Mouse (Mus musculus) hindbrain, embryonic 12.5 days (tissue): ENCODE data around the gene Cd300ld4. TPM values are rescaled to one million over a fixed set of nuclear protein-coding genes. Genes with fewer than 3 reads are reported as not detected.
"Not testable (repeated sequence)": the region's sequence is repeated elsewhere in the genome, so short reads cannot be mapped to it uniquely, and the experiment has no call there.

ENCODE experiments used
- ATAC-seq: fragments of 200-750 bp; cut with Nextera tagmentation; 2 replicates; pipeline ENCODE4 v1.8.0; 2017; ENCODE audit warnings: moderate TSS enrichment; ENCODE audit not compliant: low FRiP score
- H3K27ac ChIP-seq: fragments of 300-500 bp; sonication (generic); 2 replicates; pipeline ENCODE4 v1.5.1; 2016; ENCODE audit warnings: mild to moderate bottlenecking
- H3K27me3 ChIP-seq: fragments of 300-500 bp; sonication (generic); 2 replicates; pipeline ENCODE4 v1.6.1; 2016; ENCODE audit warnings: mild to moderate bottlenecking
- H3K36me3 ChIP-seq: fragments of 300-500 bp; sonication (generic); 2 replicates; pipeline ENCODE4 v1.6.1; 2016; ENCODE audit warnings: mild to moderate bottlenecking
- H3K4me1 ChIP-seq: fragments of 300-500 bp; sonication (generic); 2 replicates; pipeline ENCODE4 v1.6.1; 2016
- H3K4me2 ChIP-seq: fragments of 300-500 bp; sonication (generic); replicated peaks from 2 replicates; pipeline ENCODE4 v1.6.1; 2016; ENCODE audit warnings: mild to moderate bottlenecking
- H3K4me3 ChIP-seq: fragments of 300-500 bp; sonication (generic); 2 replicates; pipeline ENCODE4 v1.5.1; 2016; ENCODE audit warnings: mild to moderate bottlenecking
- H3K9ac ChIP-seq: fragments of 300-500 bp; sonication (generic); 2 replicates; pipeline ENCODE4 v1.6.1; 2016; ENCODE audit warnings: mild to moderate bottlenecking, moderate library complexity
- H3K9me3 ChIP-seq: fragments of 300-500 bp; sonication (generic); replicated peaks from 2 replicates; pipeline ENCODE4 v1.6.1; 2016; ENCODE audit warnings: mild to moderate bottlenecking
- WGBS: fragments of 180-500 bp; shearing (Covaris S2); methylation state at CpG from one replicate; pipeline ENCODE4 v1.1.7; 2016; 5-methylcytosine and 5-hydroxymethylcytosine counted together
- polyA plus RNA-seq: library from polyadenylated mRNA; unstranded; fragments of >200 nt; fragmentation: Nextera tagmentation; extraction: Ambion mirVana; gene quantifications from 2 replicates; pipeline ENCODE4 v1.2.1, GENCODE M21; 2016

The Cd300ld4 gene
- polyA plus RNA-seq, 1 experiment from 2014 or later: not detected

GRCm38 (mm10) chr11:115049282-115049895 lies 22.6 kb upstream of the Cd300ld4 start:
- Histone ChIP-seq H3K27me3 (peaks cover 7% of the 10 kb centered on the region; the same call in 1 of the 2 replicates), H3K9me3 (no peaks in the 10 kb centered on the region), H3K36me3 (no peaks in the 10 kb centered on the region), H3K9ac (no peak overlapping the region), H3K4me2 (no peak overlapping the region), H3K27ac (no peak overlapping the region), H3K4me3 (no peak overlapping the region), H3K4me1 (no peaks in the 10 kb centered on the region)
- no peak for ATAC-seq
- 39% methylated on average over 3 of the region's 3 CpGs for WGBS

DNA sequence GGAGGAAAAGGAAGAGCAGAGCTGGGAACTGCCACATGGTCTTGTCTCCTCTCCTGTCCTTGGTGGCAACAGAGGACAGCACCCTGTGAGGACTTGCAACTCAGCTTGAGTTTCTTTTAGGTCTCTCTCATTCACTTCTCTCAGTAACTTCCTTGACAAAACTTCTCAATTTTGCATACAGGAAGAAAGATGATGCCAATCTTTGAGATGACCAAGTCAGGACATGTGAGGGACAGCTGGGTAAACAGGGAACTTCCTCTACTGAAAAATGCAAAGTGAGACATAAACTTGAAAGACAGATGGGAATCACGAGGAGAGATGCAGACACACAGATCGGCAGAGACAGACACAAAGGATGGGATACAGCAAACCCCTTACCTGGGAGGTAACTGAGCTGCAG lies 21.4 kb upstream of the Cd300ld4 start, which contains the start of gene Cd300ld3:
Gene Cd300ld3, minus strand, starts transcription at position 151 of the 400 bp plus-strand sequence.
- no peak within 1 kb of the TSS for H3K4me3 ChIP-seq
- no peaks in the 10 kb centered on the region for H3K4me1 ChIP-seq
- H3K4me2 ChIP-seq: no peak within 1 kb of the TSS
- ATAC-seq: no peak
- peaks cover 7% of the 10 kb centered on the region; the same call in 1 of the 2 replicates for H3K27me3 ChIP-seq
- H3K9me3 ChIP-seq: no peaks in the 10 kb centered on the region
- 80% methylated on average over 2 of the region's 2 CpGs for WGBS
- H3K27ac ChIP-seq: no peak within 1 kb of the TSS
- no peak within 1 kb of the TSS for H3K9ac ChIP-seq
- H3K36me3 ChIP-seq: no peaks in the 10 kb centered on the region

GRCm38 (mm10) chr11:115037669-115038068 lies 10.9 kb upstream of the Cd300ld4 start, which contains the start of gene Cd300ld5:
Gene Cd300ld5 (minus strand): TSS chr11:115037769.
- H3K36me3 ChIP-seq: not testable (repeated sequence)

DNA sequence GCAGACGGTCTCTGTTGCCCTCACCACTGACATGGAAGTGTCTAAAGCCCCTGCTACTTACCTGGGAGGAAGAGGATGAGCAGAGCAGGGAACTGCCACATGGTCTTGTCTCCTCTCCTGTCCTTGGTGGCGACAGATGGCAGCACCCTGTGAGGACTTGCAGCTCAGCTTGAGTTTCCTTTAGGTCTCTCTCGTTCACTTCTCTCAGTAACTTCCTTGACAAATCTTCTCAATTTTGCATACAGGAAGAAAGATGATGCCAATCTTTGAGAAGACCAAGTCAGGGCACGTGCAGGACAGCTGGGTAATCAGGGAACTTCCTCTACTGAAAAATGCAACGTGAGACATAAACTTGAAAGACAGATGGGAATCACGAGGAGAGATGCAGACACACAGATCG lies 10.7 kb downstream of the Cd300ld4 start, which contains the start of gene Cd300ld2:
Gene Cd300ld2, minus strand, starts transcription at position 101 of the 400 bp plus-strand sequence.
- no CpG with 5 or more reads among the region's 7 CpGs for WGBS
- H3K9me3 ChIP-seq, H3K27ac ChIP-seq, H3K36me3 ChIP-seq, H3K4me1 ChIP-seq, ATAC-seq, H3K27me3 ChIP-seq, H3K4me3 ChIP-seq, H3K9ac ChIP-seq, H3K4me2 ChIP-seq: not testable (repeated sequence)

More at GRCm38 (mm10) chr11:115037669-115038068, 10.9 kb upstream of the Cd300ld4 start, which contains the start of gene Cd300ld5:
- not testable (repeated sequence) for H3K4me1 ChIP-seq, ATAC-seq, H3K9me3 ChIP-seq, H3K9ac ChIP-seq, H3K27ac ChIP-seq, H3K27me3 ChIP-seq, H3K4me2 ChIP-seq, H3K4me3 ChIP-seq
- no CpG with 5 or more reads among the region's 6 CpGs for WGBS

GRCm38 (mm10) chr11:115004070-115004469 lies 22.7 kb downstream of the Cd300ld4 start:
- Histone ChIP-seq H3K4me3 (no peak overlapping the region), H3K27ac (no peak overlapping the region), H3K4me1 (no peaks in the 10 kb centered on the region), H3K9ac (no peak overlapping the region), H3K9me3 (no peaks in the 10 kb centered on the region), H3K27me3 (no peaks in the 10 kb centered on the region; the same call in 1 of the 2 replicates), H3K4me2 (no peak overlapping the region), H3K36me3 (no peaks in the 10 kb centered on the region)
- WGBS: 89% methylated on average over 5 of the region's 5 CpGs
- no peak for ATAC-seq

GRCm38 (mm10) chr11:115001474-115002040 lies 25.3 kb downstream of the Cd300ld4 start, which contains the start of gene Cd300c2:
Gene Cd300c2 (minus strand): TSS chr11:115001880.
- H3K36me3 ChIP-seq: no peaks in the 10 kb centered on the region
- H3K4me2 ChIP-seq: no peak within 1 kb of the TSS
- no peaks in the 10 kb centered on the region for H3K9me3 ChIP-seq
- H3K4me3 ChIP-seq: no peak within 1 kb of the TSS
- WGBS: 81% methylated on average over 7 of the region's 7 CpGs
- no peak for ATAC-seq
- no peaks in the 10 kb centered on the region; the same call in 1 of the 2 replicates for H3K27me3 ChIP-seq
- H3K4me1 ChIP-seq: no peaks in the 10 kb centered on the region
- H3K9ac ChIP-seq: no peak within 1 kb of the TSS
- no peak within 1 kb of the TSS for H3K27ac ChIP-seq

DNA sequence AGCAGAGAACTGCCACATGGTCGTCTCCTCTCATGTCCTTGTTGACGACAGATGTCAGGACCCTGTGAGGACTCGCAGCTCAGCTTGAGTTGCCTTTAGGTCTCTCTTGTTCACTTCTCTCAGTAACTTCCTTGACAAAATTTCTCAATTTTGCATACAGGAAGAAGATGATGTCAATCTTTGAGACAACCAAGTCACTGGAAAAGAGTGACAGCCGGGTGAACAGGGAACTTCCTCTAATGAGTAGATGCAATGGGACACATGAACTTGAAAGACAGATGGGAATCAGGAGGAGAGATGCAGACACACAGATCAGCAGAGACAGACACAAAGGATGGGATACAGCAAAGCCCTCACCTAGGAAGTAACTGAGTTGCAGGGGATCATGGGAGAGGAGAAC lies 37.0 kb downstream of the Cd300ld4 start, which contains the start of gene Cd300ld:
Gene Cd300ld, minus strand, starts transcription at position 130 of the 400 bp plus-strand sequence.
- ATAC-seq: no peak
- no peak within 1 kb of the TSS for H3K27ac ChIP-seq
- no peaks in the 10 kb centered on the region for H3K4me1 ChIP-seq
- no peak within 1 kb of the TSS for H3K4me3 ChIP-seq
- H3K27me3 ChIP-seq: no peaks in the 10 kb centered on the region
- 86% methylated on average over 4 of the region's 4 CpGs for WGBS
- H3K4me2 ChIP-seq: no peak within 1 kb of the TSS
- H3K9ac ChIP-seq: no peak within 1 kb of the TSS
- no peaks in the 10 kb centered on the region for H3K36me3 ChIP-seq
- no peaks in the 10 kb centered on the region for H3K9me3 ChIP-seq

- WGBS: 77% methylated on average over 4 of the region's 4 CpGs
- peaks cover 19% of the 10 kb centered on the region for H3K9me3 ChIP-seq
- no peak overlapping the region for H3K27ac ChIP-seq
Observed at GRCm38 (mm10) chr11:114981866-114982265, 44.9 kb downstream of the Cd300ld4 start.

GRCm38 (mm10) chr11:114972726-114973125 lies 54.1 kb downstream of the Cd300ld4 start:
- Histone ChIP-seq H3K4me3 (no peak overlapping the region), H3K9ac (no peak overlapping the region), H3K36me3 (no peaks in the 10 kb centered on the region), H3K27me3 (no peaks in the 10 kb centered on the region), H3K4me2 (no peak overlapping the region), H3K4me1 (no peaks in the 10 kb centered on the region), H3K27ac (no peak overlapping the region), H3K9me3 (peaks cover 10% of the 10 kb centered on the region; the same call in 1 of the 2 replicates)
- 90% methylated on average over 10 of the region's 10 CpGs for WGBS
- no peak for ATAC-seq

More at GRCm38 (mm10) chr11:114981866-114982265, 44.9 kb downstream of the Cd300ld4 start:
- ATAC-seq: no peak
- no peak overlapping the region for H3K9ac ChIP-seq
- H3K4me1 ChIP-seq: no peaks in the 10 kb centered on the region
- H3K4me3 ChIP-seq: no peak overlapping the region
- no peaks in the 10 kb centered on the region for H3K27me3 ChIP-seq
- H3K4me2 ChIP-seq: no peak overlapping the region
- H3K36me3 ChIP-seq: no peaks in the 10 kb centered on the region

Other genes starting within 250 kb of the Cd300ld4 start
- 32.2 and 37.3 TPM in 2 replicates for gene Btbd17, start 231.1 kb downstream of the Cd300ld4 start, polyA plus RNA-seq
- not detected in 2 replicates for gene Gpr142, start 228.1 kb downstream of the Cd300ld4 start, polyA plus RNA-seq
- 29.7 and 30.0 TPM in 2 replicates for gene Gprc5c, start 175.9 kb downstream of the Cd300ld4 start, polyA plus RNA-seq
- 0.79 and 1.1 TPM in 2 replicates for gene Cd300a, start 137.0 kb downstream of the Cd300ld4 start, polyA plus RNA-seq
- gene Cd300lb, start 92.6 kb downstream of the Cd300ld4 start, polyA plus RNA-seq: not detected in 2 replicates
- gene Cd300c, start 57.9 kb downstream of the Cd300ld4 start, polyA plus RNA-seq: not detected in 2 replicates
- gene Cd300ld, start 37.1 kb downstream of the Cd300ld4 start, polyA plus RNA-seq: 0.10 and 0.12 TPM in 2 replicates
- 0.76 and 1.5 TPM in 2 replicates for gene Cd300c2, start 25.1 kb downstream of the Cd300ld4 start, polyA plus RNA-seq
- gene Cd300ld2, start 10.8 kb downstream of the Cd300ld4 start, polyA plus RNA-seq: not detected in 2 replicates
- gene Cd300ld5, start 10.8 kb upstream of the Cd300ld4 start, polyA plus RNA-seq: not detected in 2 replicates
- gene Cd300ld3, start 21.4 kb upstream of the Cd300ld4 start, polyA plus RNA-seq: not detected in 2 replicates
- gene Cd300e, start 35.2 kb upstream of the Cd300ld4 start, polyA plus RNA-seq: not detected in 2 replicates
- gene Rab37, start 64.4 kb upstream of the Cd300ld4 start, polyA plus RNA-seq: 1.1 and 1.5 TPM in 2 replicates
- 0.27 TPM in 1 of 2 replicates, not detected in the other for gene Cd300lf, start 107.0 kb upstream of the Cd300ld4 start, polyA plus RNA-seq
- 35.7 and 42.3 TPM in 2 replicates for gene Slc9a3r1, start 136.3 kb upstream of the Cd300ld4 start, polyA plus RNA-seq
- 9.0 and 10.4 TPM in 2 replicates for gene Tmem104, start 160.5 kb upstream of the Cd300ld4 start, polyA plus RNA-seq
- gene Nat9, start 160.8 kb upstream of the Cd300ld4 start, polyA plus RNA-seq: 19.1 and 21.1 TPM in 2 replicates
- 0.21 and 0.57 TPM in 2 replicates for gene Grin2c, start 240.2 kb upstream of the Cd300ld4 start, polyA plus RNA-seq